Mouse (Mus musculus) B cell, adult (primary cell): ENCODE measurements around the gene Rhox2e. TPM values are rescaled to one million over a fixed set of nuclear protein-coding genes. Genes with fewer than 3 reads are reported as not detected.

Experiments used
- total RNA-seq: library from RNA; stranded (reverse); gene quantifications from 4 replicates; pipeline ENCODE4 v1.2.4, GENCODE M21; 2023; ENCODE audit not compliant: inconsistent age

Gene Rhox2e
- total RNA-seq, result not detected in 4 replicates

DNA sequence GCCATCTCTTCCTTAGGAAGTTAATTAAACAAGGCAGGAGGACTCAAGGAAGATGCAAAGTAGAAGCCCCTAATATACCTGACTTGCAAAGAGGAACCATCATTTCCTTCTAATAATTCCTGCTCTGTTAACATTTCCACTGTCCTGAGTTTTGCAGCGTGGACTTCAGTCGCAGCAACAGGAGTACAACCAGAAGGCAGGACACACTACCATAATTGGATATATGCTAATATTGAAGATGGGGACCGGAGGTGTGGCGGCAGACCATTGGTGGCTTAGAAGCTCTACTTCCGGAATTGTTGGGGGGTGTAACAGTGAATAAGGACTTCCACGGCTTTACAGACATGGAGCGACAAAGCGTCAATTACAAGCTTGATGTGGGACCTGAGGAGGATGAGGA lies at the start of gene Rhox2e:
Gene Rhox2e (plus strand): TSS at position 301 of the 400 bp plus-strand sequence.

DNA sequence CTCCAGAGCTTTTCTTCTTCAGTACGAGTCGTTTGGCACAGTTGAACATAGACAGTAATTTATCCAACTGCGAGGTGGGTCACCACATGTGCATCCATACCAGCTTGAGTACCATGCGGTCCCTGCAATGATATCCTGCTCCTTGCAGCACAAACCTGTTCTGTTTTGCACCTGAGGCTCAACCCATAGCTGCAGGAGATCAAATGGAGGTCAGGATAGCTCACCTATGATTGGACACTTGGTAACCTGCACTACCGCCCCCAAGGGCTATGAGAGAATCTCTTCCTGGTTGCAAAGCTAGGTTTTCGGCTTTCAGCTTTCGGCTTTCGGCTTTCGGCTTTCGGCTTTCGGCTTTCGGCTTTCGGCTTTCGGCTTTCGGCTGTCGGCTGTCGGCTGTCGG lies 16.2 kb upstream of the Rhox2e start, which contains the start of gene Rhox4d:
Gene Rhox4d (plus strand): TSS at position 301 of the 400 bp plus-strand sequence.

DNA sequence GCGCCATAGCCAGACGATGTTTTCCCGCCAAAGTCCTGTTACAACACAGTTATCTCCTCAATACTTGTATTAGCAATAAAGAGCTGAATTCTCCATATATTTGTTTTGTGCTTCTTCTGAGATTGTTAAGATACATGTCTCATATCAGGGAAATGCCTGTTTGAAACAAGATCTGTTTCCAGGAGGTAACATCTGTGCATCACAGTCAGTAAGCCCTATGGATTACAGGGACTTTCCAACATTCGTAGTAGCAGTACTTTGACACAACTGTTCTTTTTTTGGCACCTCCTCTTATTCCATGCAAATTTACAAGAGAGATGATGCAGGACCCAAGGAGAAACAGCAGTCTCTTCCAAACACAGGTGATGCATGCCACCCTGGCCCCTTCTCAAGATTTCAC lies 11.5 kb downstream of the Rhox2e start, which contains the start of gene Rhox3e:
Gene Rhox3e (plus strand): TSS at position 301 of the 400 bp plus-strand sequence.

DNA sequence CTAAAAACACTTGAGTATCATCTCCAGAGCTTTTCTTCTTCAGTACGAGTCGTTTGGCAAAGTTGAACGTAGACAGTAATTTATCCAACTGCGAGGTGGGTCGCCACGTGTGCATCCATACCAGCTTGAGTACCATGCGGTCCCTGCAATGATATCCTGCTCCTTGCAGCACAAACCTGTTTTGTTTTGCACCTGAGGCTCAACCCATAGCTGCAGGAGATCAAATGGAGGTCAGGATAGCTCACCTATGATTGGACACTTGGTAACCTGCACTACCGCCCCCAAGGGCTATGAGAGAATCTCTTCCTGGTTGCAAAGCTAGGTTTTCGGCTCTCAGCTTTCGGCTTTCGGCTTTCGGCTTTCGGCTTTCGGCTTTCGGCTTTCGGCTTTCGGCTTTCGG lies 26.9 kb downstream of the Rhox2e start, which contains the start of gene Rhox4e:
Gene Rhox4e (plus strand): TSS at position 301 of the 400 bp plus-strand sequence.

DNA sequence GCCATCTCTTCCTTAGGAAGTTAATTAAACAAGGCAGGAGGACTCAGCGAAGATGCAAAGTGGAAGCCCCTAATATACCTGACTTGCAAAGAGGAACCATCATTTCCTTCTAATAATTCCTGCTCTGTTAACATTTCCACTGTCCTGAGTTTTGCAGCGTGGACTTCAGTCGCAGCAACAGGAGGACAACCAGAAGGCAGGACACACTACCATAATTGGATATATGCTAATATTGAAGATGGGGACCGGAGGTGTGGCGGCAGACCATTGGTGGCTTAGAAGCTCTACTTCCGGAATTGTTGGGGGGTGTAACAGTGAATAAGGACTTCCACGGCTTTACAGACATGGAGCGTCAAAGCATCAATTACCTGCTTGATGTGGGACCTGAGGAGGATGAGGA lies 40.9 kb downstream of the Rhox2e start, which contains the start of gene Rhox2f:
Gene Rhox2f (plus strand): TSS at position 301 of the 400 bp plus-strand sequence.

DNA sequence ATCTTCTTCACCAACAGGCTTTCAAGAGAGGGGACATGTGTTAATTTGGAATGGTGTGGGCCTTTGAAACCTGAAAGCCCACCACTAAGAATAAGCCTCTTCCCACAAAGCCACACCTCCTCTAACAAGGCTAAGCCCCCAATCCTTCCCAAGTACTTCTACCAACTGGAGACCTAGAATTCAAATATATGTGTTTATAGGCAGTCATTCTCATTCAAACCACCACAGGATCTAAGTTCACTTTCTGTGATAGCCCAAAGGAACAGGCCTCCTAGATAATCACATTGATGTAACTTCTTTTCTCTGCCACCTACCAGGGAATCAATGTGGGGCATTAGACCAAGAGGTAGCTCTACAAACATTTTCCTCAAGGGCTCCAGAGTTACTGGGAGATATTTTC lies 50.4 kb downstream of the Rhox2e start, which contains the start of gene Rhox3f:
Gene Rhox3f (plus strand): TSS at position 301 of the 400 bp plus-strand sequence.

Other genes starting within 250 kb of the Rhox2e start
- gene Rhox3a2, start 150.4 kb upstream of the Rhox2e start, total RNA-seq, result not detected in 4 replicates
- gene Rhox4a2, start 139.6 kb upstream of the Rhox2e start, total RNA-seq, result not detected in 4 replicates
- gene Rhox2b, start 118.4 kb upstream of the Rhox2e start, total RNA-seq, result not detected in 4 replicates
- not detected in 4 replicates for gene Rhox4b, start 98.0 kb upstream of the Rhox2e start, total RNA-seq
- gene Rhox2c, start 76.8 kb upstream of the Rhox2e start, total RNA-seq, result not detected in 4 replicates
- gene Rhox3c, start 71.9 kb upstream of the Rhox2e start, total RNA-seq, result not detected in 4 replicates
- not detected in 4 replicates for gene Rhox4c, start 50.1 kb upstream of the Rhox2e start, total RNA-seq
- not detected in 4 replicates for gene Rhox2d, start 37.0 kb upstream of the Rhox2e start, total RNA-seq
- not detected in 4 replicates for gene Rhox4d, start 16.1 kb upstream of the Rhox2e start, total RNA-seq
- gene Rhox3e, start 11.6 kb downstream of the Rhox2e start, total RNA-seq, result not detected in 4 replicates
- not detected in 4 replicates for gene Rhox4e, start 27.0 kb downstream of the Rhox2e start, total RNA-seq
- gene Rhox2f, start 41.0 kb downstream of the Rhox2e start, total RNA-seq, result not detected in 4 replicates
- not detected in 4 replicates for gene Rhox3f, start 50.5 kb downstream of the Rhox2e start, total RNA-seq
- gene Rhox4f, start 77.3 kb downstream of the Rhox2e start, total RNA-seq, result not detected in 4 replicates
- not detected in 4 replicates for gene Rhox3g, start 98.2 kb downstream of the Rhox2e start, total RNA-seq
- gene Rhox2g, start 113.0 kb downstream of the Rhox2e start, total RNA-seq, result not detected in 4 replicates
- gene Rhox4g, start 120.9 kb downstream of the Rhox2e start, total RNA-seq, result not detected in 4 replicates
- gene Rhox3h, start 138.3 kb downstream of the Rhox2e start, total RNA-seq, result not detected in 4 replicates
- not detected in 4 replicates for gene Rhox2h, start 142.8 kb downstream of the Rhox2e start, total RNA-seq